Mouse (Mus musculus) lung, postnatal 14 days (tissue): ENCODE data around the gene H2-M10.5.
"Not testable (repeated sequence)": the region's sequence is repeated elsewhere in the genome, so short reads cannot be mapped to it uniquely, and the experiment has no call there.

Experiments used
- DNase-seq: peaks from one replicate; pipeline ENCODE4 v3.0.0; 2021

The H2-M10.5 gene

GRCm38 (mm10) chr17:36772610-36773009 is at the start of gene H2-M10.5:
Gene H2-M10.5, plus strand, starts transcription at chr17:36772910.
- not testable (repeated sequence) for DNase-seq

- no peak for DNase-seq
Observed at GRCm38 (mm10) chr17:36726046-36726445, 46.7 kb upstream of the H2-M10.5 start.

DNA sequence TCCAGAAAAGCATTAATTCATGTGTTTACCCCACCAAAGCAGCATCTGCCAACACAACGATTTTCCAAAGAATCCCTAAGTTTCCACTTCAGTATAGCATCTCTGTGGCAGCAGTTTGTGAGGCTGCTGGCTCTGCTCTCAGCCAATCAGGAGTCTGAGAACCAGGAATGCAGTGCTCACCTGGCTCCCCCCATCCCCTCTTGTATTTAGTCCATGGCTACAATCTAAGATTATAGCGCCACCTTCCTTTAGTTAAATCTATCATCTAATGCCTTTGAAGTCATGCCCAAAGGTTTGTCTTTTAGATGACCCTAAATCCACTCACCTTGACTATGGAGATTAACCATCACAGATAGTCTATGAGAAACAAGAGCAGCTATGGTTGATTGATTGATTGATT is 8.9 kb upstream of the H2-M10.5 start:
- no peak for DNase-seq

DNA sequence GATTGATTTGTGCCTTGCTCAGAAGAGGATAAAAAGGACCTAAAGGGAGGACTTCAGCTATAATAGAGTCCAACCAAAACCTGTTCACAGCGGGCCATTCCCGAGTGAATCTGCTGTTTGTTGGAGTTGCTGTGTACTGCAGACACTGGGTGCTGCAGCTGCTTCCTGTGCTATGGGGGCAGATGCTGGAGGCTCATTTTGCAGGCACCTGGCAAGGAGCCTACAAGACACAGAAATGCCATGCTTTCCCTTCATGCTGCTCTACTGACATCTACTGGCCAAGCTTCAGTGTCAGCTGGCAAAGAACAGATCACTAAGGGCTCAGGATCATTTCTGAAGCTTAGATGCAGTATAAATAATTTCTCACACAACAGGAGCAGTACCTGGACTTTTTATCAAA is 8.5 kb upstream of the H2-M10.5 start:
- peak; percentile 7 for DNase-seq

GRCm38 (mm10) chr17:36765403-36765802 is 7.3 kb upstream of the H2-M10.5 start:
- DNase-seq: not testable (repeated sequence)

DNA sequence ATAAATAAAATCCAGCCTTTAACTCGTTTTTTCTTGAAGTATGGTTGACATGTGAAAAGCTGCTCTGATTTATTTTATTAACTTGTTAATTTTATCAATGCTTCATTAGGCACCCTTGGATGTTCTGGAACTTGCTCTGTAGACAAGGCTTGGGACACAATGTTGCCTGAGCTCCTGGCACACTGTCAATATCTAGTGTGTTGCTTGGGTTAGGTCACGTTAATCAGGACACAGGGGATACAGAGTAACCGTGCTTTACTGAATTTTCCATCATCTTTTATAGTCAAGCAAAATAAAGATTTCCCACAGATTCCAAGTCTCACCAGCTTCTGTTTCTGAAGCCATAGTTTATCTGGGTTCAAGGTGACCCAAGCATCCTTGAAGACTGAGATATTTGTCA is 8.8 kb downstream of the H2-M10.5 start:
- no peak for DNase-seq

- DNase-seq: peak; percentile 32
Observed at GRCm38 (mm10) chr17:36786483-36786886, 13.8 kb downstream of the H2-M10.5 start.

DNA sequence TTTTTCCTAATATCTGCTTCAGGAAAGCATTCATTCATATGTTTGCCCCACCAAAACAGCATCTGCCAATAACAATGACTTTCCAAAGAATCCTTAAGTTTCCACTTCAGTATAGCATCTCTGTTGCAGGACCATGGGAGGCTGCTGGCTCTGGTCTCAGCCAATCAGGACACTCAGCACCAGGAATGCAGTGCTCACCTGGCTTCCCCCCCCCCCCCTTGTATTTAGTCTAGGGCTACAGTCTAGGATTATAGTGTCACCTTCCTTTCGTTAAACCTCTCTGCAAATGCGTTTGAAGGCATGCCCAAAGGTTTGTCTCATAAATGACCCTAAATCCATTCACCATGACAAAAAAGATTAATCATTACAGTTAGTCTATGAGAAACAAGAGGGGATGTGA is 15.6 kb downstream of the H2-M10.5 start:
- DNase-seq: no peak

DNA sequence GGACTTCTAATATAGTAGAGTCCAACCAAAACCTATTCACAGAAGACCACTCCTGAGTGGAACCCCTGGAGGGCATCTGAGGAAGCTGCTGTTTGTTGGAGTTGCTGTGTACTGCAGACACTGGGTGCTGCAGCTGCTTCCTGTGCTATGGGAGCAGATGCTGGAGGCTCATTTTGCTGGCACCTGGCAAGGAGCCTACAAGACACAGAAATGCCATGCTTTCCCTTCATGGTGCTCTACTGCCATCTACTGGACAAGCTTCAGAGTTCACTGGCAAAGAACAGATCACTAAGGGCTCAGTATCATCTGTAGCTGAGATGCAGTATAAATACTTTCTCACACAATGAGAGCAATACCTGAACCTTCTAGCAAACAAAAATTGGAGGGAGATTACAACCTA is 16.1 kb downstream of the H2-M10.5 start:
- DNase-seq: peak; percentile 73

GRCm38 (mm10) chr17:36799493-36799892 is 26.8 kb downstream of the H2-M10.5 start:
- no peak for DNase-seq

DNA sequence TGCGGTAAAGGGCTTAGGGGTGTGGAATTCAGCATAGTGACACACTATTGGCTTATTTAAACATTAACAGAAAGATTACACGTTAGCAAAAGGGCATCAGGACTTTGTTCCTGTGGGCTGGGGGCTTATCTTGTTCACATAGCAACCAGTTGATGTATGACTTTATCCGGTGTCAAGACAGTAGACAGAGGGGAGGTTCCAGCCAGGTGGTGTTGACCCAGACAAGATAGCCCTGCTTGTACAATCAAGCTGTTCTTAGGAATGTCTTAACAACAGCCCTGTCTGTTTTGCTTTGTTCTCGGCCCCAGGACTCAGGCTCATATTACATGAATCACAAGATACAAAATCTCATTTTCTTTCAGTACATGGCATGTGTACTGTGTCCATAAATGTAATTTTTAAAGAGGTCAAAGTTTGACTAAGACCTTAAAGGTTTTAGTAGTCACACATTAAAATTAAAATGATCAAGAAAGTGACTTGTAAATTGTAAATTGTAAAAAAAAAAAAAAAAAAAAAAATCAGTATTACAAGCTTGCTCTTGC is 27.3 kb downstream of the H2-M10.5 start:
- DNase-seq: not testable (repeated sequence)

- no peak for DNase-seq
Observed at GRCm38 (mm10) chr17:36811871-36812270, 39.2 kb downstream of the H2-M10.5 start, which contains the start of gene H2-M10.6. Gene H2-M10.6, plus strand, starts transcription at chr17:36812171.

GRCm38 (mm10) chr17:36824005-36824404 is 51.3 kb downstream of the H2-M10.5 start:
- peak; percentile 62 for DNase-seq

DNA sequence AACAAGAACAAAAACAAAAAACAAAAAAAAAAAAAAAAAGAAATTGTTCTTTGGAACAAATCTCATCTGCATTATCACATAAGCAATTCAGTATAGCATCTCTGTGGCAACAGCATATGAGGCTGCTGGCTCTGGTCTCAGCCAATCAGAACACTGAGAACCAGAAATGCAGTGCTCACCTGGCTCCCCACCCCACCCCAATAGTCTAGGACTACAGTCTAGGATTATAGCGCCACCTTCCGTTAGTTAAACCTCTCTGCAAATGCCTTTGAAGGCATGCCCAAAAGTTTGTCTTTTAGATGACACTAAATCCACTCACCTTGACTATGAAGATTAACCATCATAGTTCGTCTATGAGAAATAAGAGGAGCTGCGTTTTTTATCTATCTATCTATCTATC is 52.8 kb downstream of the H2-M10.5 start:
- DNase-seq: no peak
